Mouse (Mus musculus): ENCODE measurements at regions not wholly inside any gene's neighbourhood (a gene's known extent, or its start where the extent isn't known, plus 50 kb on each side); places are given as distances from the start of the nearest gene placed in this dataset.

DNA sequence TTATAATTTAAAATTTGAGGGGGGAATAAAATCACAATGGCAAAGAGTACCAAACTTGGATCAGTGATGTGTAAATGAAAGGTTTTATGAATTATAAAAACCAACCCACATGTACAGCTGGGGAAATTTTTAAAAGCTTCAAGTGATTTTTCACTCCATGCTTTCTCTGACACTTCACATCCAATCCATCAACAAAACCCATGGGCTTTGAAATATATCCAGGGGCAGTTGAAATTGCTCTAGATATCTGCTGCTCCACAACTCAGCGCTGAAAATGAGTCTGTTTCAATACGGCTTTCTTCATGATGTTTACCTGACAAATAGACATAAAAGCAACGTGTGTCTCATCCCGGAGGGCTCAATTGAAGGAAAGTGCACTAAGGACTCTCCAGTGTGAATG, 214.3 kb upstream of the Klhl1 start:
- Histone ChIP-seq H3K9me3 (ENCODE audit: low read length) (no peaks in the 10 kb centered on the region), H3K4me1 (replicated peaks; ENCODE audit: low read depth, low read length) (no peaks in the 10 kb centered on the region), H3K4me3 (replicated peaks; ENCODE audit: low read length) (no peak overlapping the region), H3K27me3 (ENCODE audit: insufficient read depth, low read length) (no peaks in the 10 kb centered on the region), H3K36me3 (ENCODE audit: insufficient read depth, low read length) (no peaks in the 10 kb centered on the region)
- TF ChIP-seq CTCF (conservative IDR thresholded peaks at IDR 0.05; ENCODE audit: low read length) (no peak), POU5F1 (IDR thresholded peaks at IDR 0.05; ENCODE audit: borderline replicate concordance, low read length) (no peak), NANOG (IDR thresholded peaks at IDR 0.05; ENCODE audit: borderline replicate concordance, low read length) (no peak)

GRCm38 (mm10) chr14:96697086-96697485, 178.2 kb upstream of the Klhl1 start:
- Histone ChIP-seq H3K9me3 (ENCODE audit: low read length) (peaks cover 5% of the 10 kb centered on the region), H3K27me3 (ENCODE audit: insufficient read depth, low read length) (no peaks in the 10 kb centered on the region), H3K4me1 (replicated peaks; ENCODE audit: low read depth, low read length) (no peaks in the 10 kb centered on the region), H3K4me3 (replicated peaks; ENCODE audit: low read length) (no peak overlapping the region), H3K36me3 (ENCODE audit: insufficient read depth, low read length) (no peaks in the 10 kb centered on the region)
- TF ChIP-seq CTCF (conservative IDR thresholded peaks at IDR 0.05; ENCODE audit: low read length) = no peak
- TF ChIP-seq NANOG (IDR thresholded peaks at IDR 0.05; ENCODE audit: borderline replicate concordance, low read length) = no peak
- TF ChIP-seq POU5F1 (IDR thresholded peaks at IDR 0.05; ENCODE audit: borderline replicate concordance, low read length) = no peak

DNA sequence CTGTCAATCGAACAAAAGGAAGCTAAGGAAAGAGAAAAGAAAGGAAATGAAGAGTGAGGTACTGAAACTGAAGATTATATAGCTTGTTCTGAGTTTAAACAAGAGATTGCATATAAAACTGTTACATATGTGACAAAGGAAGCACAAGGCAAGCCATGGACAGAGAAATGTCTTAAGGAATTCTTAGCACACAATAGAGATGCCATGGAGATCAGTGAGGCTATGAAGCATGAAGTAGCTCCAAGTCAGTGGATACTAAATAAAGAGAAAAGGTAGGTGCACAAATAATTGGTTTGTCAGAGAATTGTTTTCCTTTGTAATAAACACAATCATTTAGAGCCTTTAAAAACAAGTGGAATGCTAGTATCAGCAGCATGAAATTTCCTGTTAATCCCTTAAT, 172.0 kb upstream of the Klhl1 start:
- no peak overlapping the region for H3K4me3 ChIP-seq (replicated peaks; ENCODE audit: low read length)
- H3K4me1 ChIP-seq (replicated peaks; ENCODE audit: low read depth, low read length) = no peaks in the 10 kb centered on the region
- no peak for TF ChIP-seq POU5F1 (IDR thresholded peaks at IDR 0.05; ENCODE audit: borderline replicate concordance, low read length)

DNA sequence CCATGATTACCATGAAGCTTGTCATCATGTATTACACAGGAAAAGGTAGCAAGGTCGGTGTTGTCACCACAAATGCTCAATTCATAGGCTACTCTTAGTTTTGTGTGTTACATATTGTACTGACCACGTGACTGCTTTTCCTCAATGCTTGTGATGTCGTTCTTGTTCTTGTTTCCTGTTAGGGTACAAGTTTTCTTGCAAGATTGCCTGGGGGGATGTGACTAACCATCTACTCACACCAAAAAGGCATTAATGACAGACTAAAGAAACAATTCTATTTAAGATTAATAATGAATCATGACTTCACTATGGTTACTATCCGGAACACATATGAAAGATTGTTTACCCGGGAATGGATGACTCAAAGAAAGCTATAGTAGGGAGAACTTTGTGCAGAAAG, 165.0 kb upstream of the Klhl1 start:
- no peak overlapping the region for H3K4me3 ChIP-seq (replicated peaks; ENCODE audit: low read length)
- H3K9me3 ChIP-seq (ENCODE audit: low read length) = no peaks in the 10 kb centered on the region
- no peaks in the 10 kb centered on the region for H3K27me3 ChIP-seq (ENCODE audit: insufficient read depth, low read length)
- no peaks in the 10 kb centered on the region for H3K4me1 ChIP-seq (replicated peaks; ENCODE audit: low read depth, low read length)
- no peaks in the 10 kb centered on the region for H3K36me3 ChIP-seq (ENCODE audit: insufficient read depth, low read length)
- no peak for TF ChIP-seq CTCF (conservative IDR thresholded peaks at IDR 0.05; ENCODE audit: low read length)
- no peak for TF ChIP-seq NANOG (IDR thresholded peaks at IDR 0.05; ENCODE audit: borderline replicate concordance, low read length)
- TF ChIP-seq POU5F1 (IDR thresholded peaks at IDR 0.05; ENCODE audit: borderline replicate concordance, low read length) = no peak

More for the DNA sequence above, 172.0 kb upstream of the Klhl1 start:
- Histone ChIP-seq H3K9me3 (ENCODE audit: low read length) (peaks cover 5% of the 10 kb centered on the region), H3K36me3 (ENCODE audit: insufficient read depth, low read length) (no peaks in the 10 kb centered on the region), H3K27me3 (ENCODE audit: insufficient read depth, low read length) (no peaks in the 10 kb centered on the region)

DNA sequence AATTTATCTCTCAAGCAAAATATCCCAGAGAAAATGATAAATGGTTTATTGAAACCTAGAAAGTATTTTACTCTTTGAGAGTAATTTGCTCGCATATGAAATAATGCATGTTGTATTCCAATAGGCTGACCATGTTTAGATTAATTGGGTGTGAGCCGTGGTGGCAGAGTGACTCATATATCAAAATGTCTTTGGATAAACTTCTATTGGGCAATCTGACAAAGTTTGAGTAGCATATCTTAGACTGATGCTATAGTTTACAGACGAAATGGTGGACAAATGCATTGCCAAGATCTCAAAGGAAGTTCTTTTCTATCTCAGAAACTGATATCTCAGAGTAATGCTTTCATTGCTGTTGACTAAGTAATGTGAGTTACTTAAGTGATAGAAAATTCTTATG, 162.8 kb upstream of the Klhl1 start:
- H3K4me3 ChIP-seq (replicated peaks; ENCODE audit: low read length) = no peak overlapping the region
- H3K9me3 ChIP-seq (ENCODE audit: low read length) = no peaks in the 10 kb centered on the region
- no peak for TF ChIP-seq CTCF (conservative IDR thresholded peaks at IDR 0.05; ENCODE audit: low read length)
- no peak for TF ChIP-seq POU5F1 (IDR thresholded peaks at IDR 0.05; ENCODE audit: borderline replicate concordance, low read length)
- TF ChIP-seq NANOG (IDR thresholded peaks at IDR 0.05; ENCODE audit: borderline replicate concordance, low read length) = no peak

DNA sequence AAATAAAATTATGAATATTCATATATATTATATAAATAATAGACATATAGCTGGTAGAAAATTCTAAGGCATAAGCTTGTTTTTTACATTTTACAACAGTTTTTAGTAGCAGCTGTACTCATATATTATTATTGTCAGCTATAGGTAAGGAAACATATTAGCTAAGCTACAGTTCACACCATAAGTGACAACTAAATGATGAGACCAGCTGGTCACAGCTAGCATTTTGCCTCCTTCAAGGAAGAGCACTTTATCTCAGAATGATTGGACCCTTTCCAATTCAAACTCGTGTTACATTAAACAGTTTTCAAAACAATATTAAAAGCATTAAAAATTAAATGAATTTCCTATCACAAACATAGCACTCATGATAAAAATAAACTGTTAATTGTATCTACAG, 157.3 kb upstream of the Klhl1 start:
- no peak overlapping the region for H3K4me3 ChIP-seq (replicated peaks; ENCODE audit: low read length)
- H3K27me3 ChIP-seq (ENCODE audit: insufficient read depth, low read length) = no peaks in the 10 kb centered on the region
- H3K9me3 ChIP-seq (ENCODE audit: low read length) = no peaks in the 10 kb centered on the region
- H3K36me3 ChIP-seq (ENCODE audit: insufficient read depth, low read length) = no peaks in the 10 kb centered on the region
- TF ChIP-seq CTCF (conservative IDR thresholded peaks at IDR 0.05; ENCODE audit: low read length) (no peak), POU5F1 (IDR thresholded peaks at IDR 0.05; ENCODE audit: borderline replicate concordance, low read length) (no peak), NANOG (IDR thresholded peaks at IDR 0.05; ENCODE audit: borderline replicate concordance, low read length) (no peak)
- no peaks in the 10 kb centered on the region for H3K4me1 ChIP-seq (replicated peaks; ENCODE audit: low read depth, low read length)

More for the DNA sequence above, 162.8 kb upstream of the Klhl1 start:
- H3K27me3 ChIP-seq (ENCODE audit: insufficient read depth, low read length) = no peaks in the 10 kb centered on the region
- no peaks in the 10 kb centered on the region for H3K4me1 ChIP-seq (replicated peaks; ENCODE audit: low read depth, low read length)
- H3K36me3 ChIP-seq (ENCODE audit: insufficient read depth, low read length) = no peaks in the 10 kb centered on the region

- Histone ChIP-seq H3K4me1 (replicated peaks; ENCODE audit: low read depth, low read length) (no peaks in the 10 kb centered on the region), H3K9me3 (ENCODE audit: low read length) (no peaks in the 10 kb centered on the region), H3K4me3 (replicated peaks; ENCODE audit: low read length) (no peak overlapping the region), H3K36me3 (ENCODE audit: insufficient read depth, low read length) (no peaks in the 10 kb centered on the region), H3K27me3 (ENCODE audit: insufficient read depth, low read length) (no peaks in the 10 kb centered on the region)
- no peak for TF ChIP-seq CTCF (conservative IDR thresholded peaks at IDR 0.05; ENCODE audit: low read length)
- TF ChIP-seq POU5F1 (IDR thresholded peaks at IDR 0.05; ENCODE audit: borderline replicate concordance, low read length) = no peak
- TF ChIP-seq NANOG (IDR thresholded peaks at IDR 0.05; ENCODE audit: borderline replicate concordance, low read length) = no peak
Observed at GRCm38 (mm10) chr14:96668635-96669034, 149.7 kb upstream of the Klhl1 start.

DNA sequence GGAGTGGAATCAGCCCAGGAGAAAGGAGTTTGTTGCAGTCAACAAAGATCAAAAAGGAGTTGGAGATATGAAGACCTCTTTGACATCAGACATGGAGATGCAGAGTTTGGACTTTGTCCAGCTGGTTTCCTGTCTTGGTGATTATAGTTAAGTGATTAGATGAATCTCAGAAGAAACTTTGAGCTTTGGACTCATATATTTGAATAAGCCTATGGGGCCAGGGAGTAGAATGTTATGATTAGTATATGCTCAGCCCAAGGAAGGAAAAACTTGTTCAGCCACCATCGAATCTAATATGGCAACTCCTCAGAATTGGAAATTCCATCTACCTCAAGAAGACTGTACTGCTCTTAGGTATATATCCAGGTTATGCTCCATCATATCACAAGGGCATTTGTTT, 137.6 kb upstream of the Klhl1 start:
- Histone ChIP-seq H3K4me3 (replicated peaks; ENCODE audit: low read length) (no peak overlapping the region), H3K9me3 (ENCODE audit: low read length) (no peaks in the 10 kb centered on the region), H3K4me1 (replicated peaks; ENCODE audit: low read depth, low read length) (no peaks in the 10 kb centered on the region), H3K27me3 (ENCODE audit: insufficient read depth, low read length) (no peaks in the 10 kb centered on the region), H3K36me3 (ENCODE audit: insufficient read depth, low read length) (no peaks in the 10 kb centered on the region)
- TF ChIP-seq CTCF (conservative IDR thresholded peaks at IDR 0.05; ENCODE audit: low read length) (no peak), NANOG (IDR thresholded peaks at IDR 0.05; ENCODE audit: borderline replicate concordance, low read length) (no peak), POU5F1 (IDR thresholded peaks at IDR 0.05; ENCODE audit: borderline replicate concordance, low read length) (no peak)

DNA sequence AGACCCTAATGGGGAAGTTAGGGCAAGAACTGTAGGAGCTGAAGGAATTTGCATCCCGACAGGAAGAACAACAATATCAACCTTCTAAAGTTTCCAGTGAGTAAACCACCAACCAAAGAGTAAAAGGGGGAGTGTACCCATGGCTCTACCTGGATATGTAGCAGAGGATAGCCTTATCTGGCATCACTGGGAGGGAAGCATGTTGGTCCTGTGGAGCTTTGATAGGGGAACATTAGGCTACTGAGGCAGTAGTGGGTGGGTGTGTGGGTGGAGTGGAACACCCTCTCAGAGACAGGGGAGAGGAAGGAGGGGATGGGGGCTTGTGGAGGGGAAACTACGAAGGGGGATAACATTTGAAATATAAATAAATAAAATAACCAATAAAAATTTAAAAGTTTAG, 111.4 kb upstream of the Klhl1 start:
- H3K9me3 ChIP-seq (ENCODE audit: low read length) = no peaks in the 10 kb centered on the region
- TF ChIP-seq NANOG (IDR thresholded peaks at IDR 0.05; ENCODE audit: borderline replicate concordance, low read length) (no peak), CTCF (conservative IDR thresholded peaks at IDR 0.05; ENCODE audit: low read length) (no peak), POU5F1 (IDR thresholded peaks at IDR 0.05; ENCODE audit: borderline replicate concordance, low read length) (no peak)
- H3K36me3 ChIP-seq (ENCODE audit: insufficient read depth, low read length) = no peaks in the 10 kb centered on the region
- no peak overlapping the region for H3K4me3 ChIP-seq (replicated peaks; ENCODE audit: low read length)
- H3K27me3 ChIP-seq (ENCODE audit: insufficient read depth, low read length) = no peaks in the 10 kb centered on the region
- no peaks in the 10 kb centered on the region for H3K4me1 ChIP-seq (replicated peaks; ENCODE audit: low read depth, low read length)

Measured in E14TG2a.4 (cell line).